ENCODE assay signal across 8 mouse cellular contexts in the genomic region with DNA sequence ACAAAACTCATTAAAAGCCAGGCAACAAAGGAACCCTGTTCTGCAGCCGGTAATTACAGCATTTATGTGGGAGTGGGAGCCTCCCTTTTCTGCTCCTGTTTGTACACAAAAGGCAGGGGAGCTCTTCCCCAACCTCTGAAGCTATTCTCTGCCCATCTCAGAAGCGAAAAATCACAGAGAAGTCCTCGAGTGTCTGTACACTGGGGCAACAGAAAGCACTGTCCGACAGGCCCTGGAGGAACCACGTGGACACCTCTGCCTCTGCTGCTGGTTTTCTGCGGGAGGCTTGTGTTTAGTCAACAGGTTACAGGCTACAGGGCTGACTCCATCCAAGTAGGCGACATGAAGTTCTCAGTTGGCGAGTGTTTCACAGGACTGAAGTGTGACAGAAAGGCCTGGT. TPM values are rescaled to one million over a fixed set of nuclear protein-coding genes. Genes with fewer than 3 reads are reported as not detected.
A peak's percentile ranks its signal among the peaks of the same experiment; 100 is the strongest.
DNase-seq lines count a peak whose midpoint lies in the region; ATAC-seq and TF ChIP-seq lines count a peak whose summit lies in the region.

No protein-coding gene starts in this region.

- TF ChIP-seq CTCF in liver, postnatal 0 days (IDR thresholded peaks at IDR 0.05; ENCODE audit: low read depth) = no peak

- peak overlapping the region; percentile 95 for H3K4me3 ChIP-seq in embryonic facial prominence, embryonic 10.5 days
- peak overlapping the region; percentile 25 for H3K4me3 ChIP-seq in hindbrain, embryonic 12.5 days
- peak overlapping the region; percentile 65 for H3K4me3 ChIP-seq in liver, postnatal 0 days (ENCODE audit: low read depth, low read length)
- H3K4me3 ChIP-seq in stomach, embryonic 15.5 days (replicated peaks) = peak overlapping the region; percentile 28

- H3K27ac ChIP-seq in embryonic facial prominence, embryonic 10.5 days (replicated peaks) = peak overlapping the region; percentile 57
- H3K27ac ChIP-seq in hindbrain, embryonic 12.5 days = no peak overlapping the region
- H3K27ac ChIP-seq in liver, postnatal 0 days (ENCODE audit: low read depth) = no peak overlapping the region
- peak overlapping the region; percentile 49 for H3K27ac ChIP-seq in stomach, embryonic 15.5 days

- H3K4me2 ChIP-seq in hindbrain, embryonic 12.5 days (replicated peaks) = peak overlapping the region; percentile 95
- peak overlapping the region; percentile 91 for H3K4me2 ChIP-seq in liver, postnatal 0 days (ENCODE audit: low read depth, low read length)
- H3K4me2 ChIP-seq in stomach, embryonic 15.5 days = peak overlapping the region; percentile 47

- ATAC-seq in hindbrain, embryonic 12.5 days (ENCODE audit: low FRiP score) = no peak
- ATAC-seq in liver, postnatal 0 days = no peak
- no peak for ATAC-seq in stomach, embryonic 15.5 days (ENCODE audit: insufficient read depth, low FRiP score, low read depth)

- no peaks in the 10 kb centered on the region for H3K9me3 ChIP-seq in embryonic facial prominence, embryonic 10.5 days
- no peaks in the 10 kb centered on the region for H3K9me3 ChIP-seq in hindbrain, embryonic 12.5 days (replicated peaks)
- H3K9me3 ChIP-seq in liver, postnatal 0 days (ENCODE audit: low read length) = no peaks in the 10 kb centered on the region
- no peaks in the 10 kb centered on the region for H3K9me3 ChIP-seq in stomach, embryonic 15.5 days

- peak; percentile 16 for DNase-seq in embryo, embryonic 10 days (ENCODE audit: low spot score)
- no peak for DNase-seq in embryo, embryonic 9.5 days (ENCODE audit: extremely low spot score)
- DNase-seq in embryonic facial prominence, embryonic 10.5 days (ENCODE audit: low spot score) = peak; percentile 33
- no peak for DNase-seq in liver, postnatal 0 days
- DNase-seq in layer of hippocampus, adult 11-12 months (ENCODE audit: low spot score) = no peak
- DNase-seq in adrenal gland, adult 18-20 months (ENCODE audit: low spot score in 2 of 2) = no peak

- 0 out of 2 replicates have a peak, but pooled peaks cover 6% of the 10 kb centered on the region for H3K27me3 ChIP-seq in embryonic facial prominence, embryonic 10.5 days (replicated peaks; ENCODE audit: low read depth, poor library complexity, severe bottlenecking)
- H3K27me3 ChIP-seq in hindbrain, embryonic 12.5 days = no peaks in the 10 kb centered on the region
- no peaks in the 10 kb centered on the region for H3K27me3 ChIP-seq in liver, postnatal 0 days (ENCODE audit: insufficient read depth, low read length)
- no peaks in the 10 kb centered on the region for H3K27me3 ChIP-seq in stomach, embryonic 15.5 days (replicated peaks)

- H3K9ac ChIP-seq in hindbrain, embryonic 12.5 days = peak overlapping the region; percentile 45
- peak overlapping the region; percentile 33; the same call in 1 of the 2 replicates for H3K9ac ChIP-seq in liver, postnatal 0 days (replicated peaks)
- H3K9ac ChIP-seq in stomach, embryonic 15.5 days = peak overlapping the region; percentile 25; the same call in 1 of the 2 replicates

- H3K4me1 ChIP-seq in embryonic facial prominence, embryonic 10.5 days = peaks cover 38% of the 10 kb centered on the region
- H3K4me1 ChIP-seq in hindbrain, embryonic 12.5 days = peaks cover 20% of the 10 kb centered on the region
- H3K4me1 ChIP-seq in liver, postnatal 0 days (ENCODE audit: insufficient read depth) = peaks cover 36% of the 10 kb centered on the region
- H3K4me1 ChIP-seq in stomach, embryonic 15.5 days = peaks cover 27% of the 10 kb centered on the region

- WGBS in embryonic facial prominence, embryonic 10.5 days = 29% methylated on average over 8 of the region's 8 CpGs
- WGBS in hindbrain, embryonic 12.5 days = 41% methylated on average over 8 of the region's 8 CpGs
- 39% methylated on average over 8 of the region's 8 CpGs for WGBS in liver, postnatal 0 days (ENCODE audit: insufficient replicate concordance)
- WGBS in stomach, embryonic 15.5 days = 34% methylated on average over 8 of the region's 8 CpGs

- TF ChIP-seq EP300 in liver, postnatal 0 days (IDR thresholded peaks at IDR 0.05; ENCODE audit: low read depth) = no peak

- H3K36me3 ChIP-seq in embryonic facial prominence, embryonic 10.5 days (replicated peaks) = peaks cover 30% of the 10 kb centered on the region
- no peaks in the 10 kb centered on the region for H3K36me3 ChIP-seq in hindbrain, embryonic 12.5 days
- peaks cover 11% of the 10 kb centered on the region for H3K36me3 ChIP-seq in liver, postnatal 0 days (replicated peaks; ENCODE audit: insufficient read depth, low read length)
- H3K36me3 ChIP-seq in stomach, embryonic 15.5 days = no peaks in the 10 kb centered on the region

RNA-seq across cellular contexts. Expression of a gene that starts 2.1 kb away (rescaled TPM):
- polyA plus RNA-seq in embryonic facial prominence, embryonic 10.5 days (2016; fragmentation: Nextera tagmentation; extraction: Ambion mirVana) = 32.6 and 33.2 TPM in 2 replicates
- polyA plus RNA-seq in hindbrain, embryonic 12.5 days (2016; fragmentation: Nextera tagmentation; extraction: Ambion mirVana) = 44.6 and 47.9 TPM in 2 replicates
- polyA plus RNA-seq in liver, postnatal 0 days (2015; fragmentation: Nextera tagmentation; extraction: Ambion mirVana) = 13.2 and 13.5 TPM in 2 replicates
- 59.2 and 60.1 TPM in 2 replicates for polyA plus RNA-seq in stomach, embryonic 15.5 days (2015; fragmentation: Nextera tagmentation; extraction: Ambion mirVana)
- 10 to 100 TPM; 46.4 to 46.6 TPM for total RNA-seq in adrenal gland, adult 18-20 months (2021)

Comparison
In these comparisons a context has a peak if more than half of its experiments do, and no peak if none do; other contexts are left out.
1. DNase-seq: peak in embryo, embryonic 10 days (single experiment) and embryonic facial prominence, embryonic 10.5 days (single experiment); none in embryo, embryonic 9.5 days (single experiment), liver, postnatal 0 days (single experiment), layer of hippocampus, adult 11-12 months (single experiment) and adrenal gland, adult 18-20 months (0 of 2).
2. H3K27ac ChIP-seq: peak in embryonic facial prominence, embryonic 10.5 days (single experiment) and stomach, embryonic 15.5 days (single experiment); none in hindbrain, embryonic 12.5 days (single experiment) and liver, postnatal 0 days (single experiment).
3. H3K4me3 ChIP-seq: peak in every context shown above with its lines; median percentile 95 in embryonic facial prominence, embryonic 10.5 days; 65 in liver, postnatal 0 days; 28 in stomach, embryonic 15.5 days; 25 in hindbrain, embryonic 12.5 days.
4. Peak in every context shown above with its lines, with median percentiles within 50 percentile points of each other: H3K4me2 ChIP-seq and H3K9ac ChIP-seq.